Mouse (Mus musculus) gastrocnemius, postnatal 25 days (tissue): ENCODE results near the gene Agap1. TPM values are rescaled to one million over a fixed set of nuclear protein-coding genes. Genes with fewer than 3 reads are reported as not detected.

ENCODE experiments used
- DNase-seq: peaks from one replicate; pipeline ENCODE4 v3.0.0; 2022
- total RNA-seq, 2 experiments: library from RNA; stranded (reverse); gene quantifications; 1 replicate in 1 of 2; 2 replicates in 1 of 2; pipeline ENCODE4 v1.2.3; 2021

The Agap1 gene
- total RNA-seq, 2 experiments from 2014 or later: 15.1 to 21.8 TPM

GRCm38 (mm10) chr1:89757545-89757944 lies 302.9 kb downstream of the Agap1 start:
- no peak for DNase-seq

GRCm38 (mm10) chr1:89763912-89764311 lies 309.3 kb downstream of the Agap1 start:
- no peak for DNase-seq

DNA sequence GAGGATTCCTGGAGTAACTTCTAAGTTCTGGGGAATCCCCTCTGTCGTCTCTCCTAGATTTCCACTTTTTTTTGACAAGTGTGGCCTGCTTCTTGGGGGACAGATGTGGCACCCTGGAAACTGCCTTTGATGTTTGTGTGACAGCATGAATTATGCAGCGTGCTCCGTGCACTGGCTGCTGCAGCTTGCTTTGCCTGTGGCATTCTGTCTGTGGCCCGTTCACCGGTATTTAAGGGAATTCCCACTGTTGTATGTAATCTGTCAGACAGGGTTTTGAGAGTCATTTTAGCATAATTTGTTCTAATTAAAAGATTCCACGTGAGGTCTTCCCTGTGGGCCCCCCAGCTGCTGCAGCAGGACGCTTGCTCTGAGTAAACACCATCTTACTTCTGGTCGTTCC lies 312.3 kb downstream of the Agap1 start:
- DNase-seq: no peak

- DNase-seq: no peak
Measured at GRCm38 (mm10) chr1:89769641-89770040, 315.0 kb downstream of the Agap1 start.

- DNase-seq: no peak
Measured at GRCm38 (mm10) chr1:89770298-89770697, 315.7 kb downstream of the Agap1 start.

- no peak for DNase-seq
Measured at GRCm38 (mm10) chr1:89775750-89776149, 321.1 kb downstream of the Agap1 start.

- no peak for DNase-seq
Measured at GRCm38 (mm10) chr1:89780675-89781074, 326.1 kb downstream of the Agap1 start.

DNA sequence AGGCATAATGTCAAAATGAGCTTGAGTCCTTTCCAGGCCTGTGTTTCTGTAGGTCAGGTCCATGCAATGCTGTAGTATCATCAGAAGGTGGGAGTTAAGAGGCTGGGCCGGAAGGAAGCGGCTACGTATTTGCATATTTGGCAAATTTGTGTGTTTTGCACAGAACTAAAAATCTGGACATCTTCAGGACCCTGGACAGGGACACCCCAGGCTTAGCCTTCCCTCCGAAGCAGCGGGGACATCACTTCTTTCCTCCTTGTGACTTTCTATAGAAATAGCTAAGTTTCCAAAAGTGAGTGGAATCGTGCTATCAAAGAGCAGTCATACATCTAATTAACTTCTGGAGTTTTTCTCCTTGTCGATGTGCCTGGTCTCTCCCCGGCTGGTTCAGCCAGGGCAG lies 327.3 kb downstream of the Agap1 start:
- no peak for DNase-seq

- DNase-seq: no peak
Measured at GRCm38 (mm10) chr1:89786793-89787192, 332.2 kb downstream of the Agap1 start.

DNA sequence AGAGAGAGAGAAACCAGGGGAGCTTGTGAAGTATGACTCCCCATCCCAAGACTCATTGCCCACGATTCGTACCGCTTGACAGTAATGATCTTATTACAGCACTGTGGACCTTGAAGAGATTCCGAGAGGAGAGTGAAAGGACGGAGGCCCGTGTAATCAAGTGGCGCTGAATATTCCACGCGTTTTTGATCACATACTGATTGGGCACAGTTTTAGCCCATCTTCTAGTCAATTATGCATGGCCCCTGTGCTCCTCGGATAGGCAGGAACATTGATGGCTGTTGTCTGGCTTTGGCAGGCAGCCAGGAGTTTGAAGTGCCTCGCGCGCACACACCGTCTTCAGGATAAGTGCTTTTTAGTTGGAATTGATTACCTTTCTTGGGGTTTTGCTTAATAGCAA lies 344.1 kb downstream of the Agap1 start:
- DNase-seq: no peak

GRCm38 (mm10) chr1:89801506-89801905 lies 346.9 kb downstream of the Agap1 start:
- DNase-seq: no peak

DNA sequence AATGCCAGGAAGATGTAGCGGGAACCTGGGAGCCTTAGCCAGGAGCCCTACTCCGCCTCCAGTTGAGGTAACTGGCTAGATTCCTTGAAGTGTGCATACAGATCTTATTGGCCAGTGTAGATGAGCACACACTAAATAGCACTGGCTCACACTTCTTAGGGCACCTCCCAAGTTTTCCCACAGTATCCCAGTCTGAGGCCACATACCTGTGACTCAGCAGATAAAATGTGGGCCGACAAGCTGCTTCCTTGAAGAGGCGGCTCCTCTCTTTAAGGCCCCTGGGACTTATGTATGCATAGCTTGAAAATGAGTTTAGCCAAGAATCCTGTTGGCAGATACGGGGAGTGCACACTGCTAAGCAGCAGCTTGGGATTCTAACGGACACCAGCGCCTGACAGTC lies 350.4 kb downstream of the Agap1 start:
- DNase-seq: no peak

DNA sequence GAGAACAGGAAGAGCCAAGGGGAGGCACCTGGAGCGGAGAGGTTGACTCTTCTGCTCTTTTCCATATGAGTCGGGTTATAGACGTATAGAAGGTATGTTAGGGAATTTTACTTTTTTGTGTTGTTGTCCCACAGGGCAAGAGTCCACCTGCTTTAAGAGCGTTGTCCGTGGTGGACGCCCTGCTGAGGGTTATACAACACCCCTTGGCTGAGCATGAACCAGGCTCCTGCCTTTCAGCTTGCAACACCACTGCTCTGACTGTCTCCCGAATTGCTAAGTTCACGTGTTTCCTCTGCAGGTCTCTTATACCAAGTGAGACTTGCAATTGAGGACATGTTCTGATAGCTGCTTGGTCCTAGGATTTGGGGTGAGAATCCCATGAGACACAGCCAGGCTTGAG lies 358.2 kb downstream of the Agap1 start:
- no peak for DNase-seq

- DNase-seq: no peak
Measured at GRCm38 (mm10) chr1:89816487-89817206, 362.0 kb downstream of the Agap1 start.

DNA sequence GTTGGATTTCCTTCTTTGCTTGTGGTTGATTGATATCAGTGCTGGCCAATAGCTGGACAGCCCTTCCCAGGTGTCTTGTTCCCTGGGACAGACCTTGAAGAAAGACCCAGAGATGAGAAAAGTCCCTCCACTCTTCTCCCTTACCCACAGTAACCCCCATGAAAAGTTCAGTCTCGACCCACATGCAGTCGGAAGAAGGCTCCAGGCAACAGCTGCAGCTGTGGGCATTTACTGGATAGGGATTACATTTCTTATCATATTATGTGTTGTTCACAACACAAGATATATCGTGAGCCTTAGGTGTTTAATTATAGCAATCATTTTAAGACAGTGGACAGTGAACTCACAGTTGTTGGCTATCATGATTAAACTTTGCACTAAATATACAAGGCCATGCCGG lies 367.2 kb downstream of the Agap1 start:
- no peak for DNase-seq

GRCm38 (mm10) chr1:89822431-89822830 lies 367.8 kb downstream of the Agap1 start:
- DNase-seq: no peak

DNA sequence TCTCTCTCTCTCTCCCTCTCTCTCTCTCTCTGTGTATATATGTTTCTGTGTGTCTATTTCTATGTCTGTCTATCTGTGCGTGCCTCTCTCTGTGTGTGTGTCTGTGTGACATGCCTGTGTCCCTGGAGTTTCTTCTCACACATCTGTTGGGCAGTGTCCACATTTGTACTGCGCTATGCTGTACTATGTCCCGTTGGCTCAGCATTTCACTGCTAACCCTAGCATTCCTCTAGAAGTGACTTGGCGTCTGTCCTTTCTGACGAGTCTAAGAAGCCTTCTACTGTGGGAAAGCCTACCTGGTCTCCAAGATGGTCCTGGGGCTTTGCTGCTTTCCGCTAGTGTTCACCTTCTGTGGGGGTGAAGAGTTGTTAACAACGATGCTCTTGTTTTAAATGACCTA lies 368.4 kb downstream of the Agap1 start:
- no peak for DNase-seq

DNA sequence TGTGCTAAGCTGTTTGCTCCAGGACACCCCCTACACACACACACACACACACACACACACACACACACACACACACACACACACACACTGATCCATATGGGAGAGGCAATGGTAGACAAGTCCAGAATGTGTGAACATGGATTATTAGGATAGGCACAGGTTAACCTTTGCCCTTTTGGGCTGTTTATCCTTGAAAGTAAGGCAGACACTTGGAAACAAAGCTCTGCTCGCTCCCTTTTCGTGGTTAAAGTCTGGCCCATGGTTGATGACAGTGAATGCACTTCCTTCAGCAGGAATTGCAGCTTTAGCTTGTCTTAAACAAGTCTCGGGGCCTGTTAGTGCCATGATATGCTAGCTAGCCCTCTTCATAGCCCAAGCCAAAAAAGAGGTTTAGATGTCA lies 372.4 kb downstream of the Agap1 start:
- no peak for DNase-seq

- DNase-seq: peak; percentile 37
Measured at GRCm38 (mm10) chr1:89831095-89831494, 376.5 kb downstream of the Agap1 start.

- no peak for DNase-seq
Measured at GRCm38 (mm10) chr1:89844064-89844463, 389.5 kb downstream of the Agap1 start.

GRCm38 (mm10) chr1:89845487-89845886 lies 390.9 kb downstream of the Agap1 start:
- DNase-seq: no peak

DNA sequence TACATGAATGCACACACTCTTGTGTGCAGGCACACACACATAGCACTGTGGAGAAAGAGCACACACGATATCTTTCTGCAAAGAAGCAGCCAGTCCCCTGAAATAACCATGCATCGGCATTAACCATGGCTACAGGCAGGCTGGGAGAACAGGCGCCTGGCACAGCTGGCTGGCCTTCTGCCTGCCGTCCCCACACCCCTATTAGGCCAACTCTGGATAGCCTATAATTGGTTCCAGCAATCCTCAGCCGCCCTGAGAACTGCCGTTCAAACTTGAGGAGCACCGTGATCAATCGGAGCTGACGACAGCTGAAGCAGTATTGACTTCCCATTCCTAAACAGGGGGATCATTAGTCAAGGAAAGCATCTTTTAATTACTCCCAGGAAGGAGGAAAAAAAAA lies 391.5 kb downstream of the Agap1 start:
- no peak for DNase-seq

DNA sequence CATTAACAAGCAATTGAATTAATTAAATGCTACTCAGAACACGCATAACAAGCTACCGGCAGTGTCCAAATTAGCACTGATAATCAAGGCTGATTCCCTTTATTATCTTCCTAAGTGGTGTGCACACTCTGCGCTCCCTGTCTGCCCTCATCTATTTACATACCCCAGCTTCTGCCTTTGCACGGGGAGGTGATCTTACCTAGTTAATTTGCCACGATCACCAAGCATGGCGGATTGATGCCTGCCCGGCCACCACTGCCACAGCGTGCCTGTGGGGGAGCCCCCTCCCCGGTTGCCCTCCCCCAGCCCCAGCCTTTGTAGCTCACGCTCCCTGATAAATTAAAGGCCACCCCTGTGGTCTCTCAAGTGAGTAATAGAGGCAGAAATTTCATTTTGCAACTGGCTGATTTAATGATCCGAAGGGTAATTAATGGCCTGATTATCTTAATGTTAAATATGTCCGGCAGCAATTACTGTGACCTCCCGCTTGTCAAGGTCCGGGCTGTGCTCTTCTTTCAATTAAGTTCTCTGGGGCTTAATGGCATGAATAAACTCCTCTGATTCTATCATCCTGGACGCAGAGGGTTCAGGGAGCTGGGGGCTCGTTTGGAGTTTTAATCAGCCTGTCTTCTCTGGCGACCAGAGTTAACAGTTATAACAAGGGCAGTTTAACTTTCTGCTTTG lies 393.9 kb downstream of the Agap1 start:
- DNase-seq: no peak
